Mouse (Mus musculus) lung, embryonic 16.5 days (tissue): ENCODE results near the gene Mmp15. TPM values are rescaled to one million over a fixed set of nuclear protein-coding genes. Genes with fewer than 3 reads are reported as not detected.

ENCODE experiments used
- ATAC-seq: fragments of 200-750 bp; cut with Nextera tagmentation; 2 replicates; pipeline ENCODE4 v1.8.0; 2017; ENCODE audit warnings: low read depth, mild to moderate bottlenecking, moderate library complexity
- H3K27ac ChIP-seq: fragments of 300-500 bp; sonication (generic); 2 replicates; pipeline ENCODE4 v1.5.1; 2014; ENCODE audit warnings: mild to moderate bottlenecking, control low read depth, low read length
- H3K27me3 ChIP-seq: fragments of 300-500 bp; sonication (generic); 2 replicates; pipeline ENCODE4 v1.6.1; 2014; ENCODE audit warnings: low read depth, low read length, mixed read lengths; ENCODE audit not compliant: control insufficient read depth, insufficient read depth
- H3K36me3 ChIP-seq: fragments of 300-500 bp; sonication (generic); 2 replicates; pipeline ENCODE4 v1.6.1; 2014; ENCODE audit warnings: low read length; ENCODE audit not compliant: control insufficient read depth, insufficient read depth
- H3K4me1 ChIP-seq: fragments of 300-500 bp; sonication (generic); replicated peaks from 2 replicates; pipeline ENCODE4 v1.6.1; 2014; ENCODE audit warnings: low read length, mixed read lengths; ENCODE audit not compliant: control insufficient read depth, insufficient read depth
- H3K4me2 ChIP-seq: fragments of 300-500 bp; sonication (generic); 2 replicates; pipeline ENCODE4 v1.6.1; 2014; ENCODE audit warnings: low read depth, low read length, control low read depth
- H3K4me3 ChIP-seq: fragments of 300-500 bp; sonication (generic); 2 replicates; pipeline ENCODE4 v1.5.1; 2014; ENCODE audit warnings: mild to moderate bottlenecking, low read length, control low read depth
- H3K9ac ChIP-seq: fragments of 300-500 bp; sonication (generic); 2 replicates; pipeline ENCODE4 v1.6.1; 2014; ENCODE audit warnings: low read length, control low read depth
- H3K9me3 ChIP-seq: fragments of 300-500 bp; sonication (generic); 2 replicates; pipeline ENCODE4 v1.6.1; 2016; ENCODE audit warnings: low read length; ENCODE audit not compliant: control insufficient read depth
- WGBS: fragments of 180-500 bp; shearing (Covaris S2); extraction: QIAGEN DNeasy Blood & Tissue Kit; methylation state at CpG from one replicate; pipeline ENCODE4 v1.1.7; 2014; 5-methylcytosine and 5-hydroxymethylcytosine counted together
- polyA plus RNA-seq: library from polyadenylated mRNA; unstranded; fragments of >200 nt; fragmentation: Nextera tagmentation; extraction: Ambion mirVana; gene quantifications from 2 replicates; pipeline ENCODE4 v1.2.1, GENCODE M21; 2015

Gene Mmp15
- polyA plus RNA-seq: 13.1 and 14.1 TPM in 2 replicates

GRCm38 (mm10) chr8:95352151-95352870 is at the start of gene Mmp15:
Mmp15 (plus strand) TSS chr8:95352268.
- peak within 1 kb of the TSS; percentile 87 for H3K4me3 ChIP-seq
- no peaks in the 10 kb centered on the region for H3K27me3 ChIP-seq
- peak within 1 kb of the TSS; percentile 88 for H3K9ac ChIP-seq
- H3K9me3 ChIP-seq: no peaks in the 10 kb centered on the region
- H3K4me2 ChIP-seq: peak within 1 kb of the TSS; percentile 85
- H3K36me3 ChIP-seq: no peaks in the 10 kb centered on the region
- WGBS: under 1% methylated on average over 56 of the region's 80 CpGs
- peak within 1 kb of the TSS; percentile 85 for H3K27ac ChIP-seq
- peaks cover 31% of the 10 kb centered on the region for H3K4me1 ChIP-seq
- peak; percentile 80 for ATAC-seq

- Histone ChIP-seq H3K4me2 (no peak overlapping the region), H3K9ac (no peak overlapping the region), H3K4me3 (no peak overlapping the region), H3K27me3 (no peaks in the 10 kb centered on the region), H3K4me1 (no peaks in the 10 kb centered on the region), H3K36me3 (no peaks in the 10 kb centered on the region), H3K27ac (no peak overlapping the region), H3K9me3 (no peaks in the 10 kb centered on the region)
- 15% methylated on average over 5 of the region's 5 CpGs for WGBS
- ATAC-seq: no peak
Observed at GRCm38 (mm10) chr8:95302410-95302809, 49.7 kb upstream of the Mmp15 start.

- no peak overlapping the region for H3K9ac ChIP-seq
- H3K4me3 ChIP-seq: no peak overlapping the region
- no peak overlapping the region for H3K4me2 ChIP-seq
- H3K9me3 ChIP-seq: no peaks in the 10 kb centered on the region
- no peak overlapping the region for H3K27ac ChIP-seq
- H3K36me3 ChIP-seq: no peaks in the 10 kb centered on the region
- WGBS: 53% methylated on average over 4 of the region's 4 CpGs
- ATAC-seq: no peak
- no peaks in the 10 kb centered on the region for H3K4me1 ChIP-seq
- no peaks in the 10 kb centered on the region for H3K27me3 ChIP-seq
Observed at GRCm38 (mm10) chr8:95305526-95305925, 46.5 kb upstream of the Mmp15 start.

- no peak for ATAC-seq
- H3K27ac ChIP-seq: no peak within 1 kb of the TSS
- no peaks in the 10 kb centered on the region for H3K4me1 ChIP-seq
- H3K36me3 ChIP-seq: no peaks in the 10 kb centered on the region
- no peaks in the 10 kb centered on the region for H3K9me3 ChIP-seq
- WGBS: 44% methylated on average over 6 of the region's 6 CpGs
- no peaks in the 10 kb centered on the region for H3K27me3 ChIP-seq
- H3K4me3 ChIP-seq: no peak within 1 kb of the TSS
- H3K4me2 ChIP-seq: no peak within 1 kb of the TSS
- H3K9ac ChIP-seq: no peak within 1 kb of the TSS
Observed at GRCm38 (mm10) chr8:95306431-95306830, 45.6 kb upstream of the Mmp15 start, which contains the start of gene Cngb1. Cngb1 (minus strand) TSS chr8:95306585.

- H3K4me1 ChIP-seq: no peaks in the 10 kb centered on the region
- 37% methylated on average over 6 of the region's 6 CpGs for WGBS
- no peak within 1 kb of the TSS for H3K4me2 ChIP-seq
- H3K4me3 ChIP-seq: no peak within 1 kb of the TSS
- no peak within 1 kb of the TSS for H3K27ac ChIP-seq
- no peaks in the 10 kb centered on the region for H3K27me3 ChIP-seq
- no peak within 1 kb of the TSS for H3K9ac ChIP-seq
- H3K36me3 ChIP-seq: no peaks in the 10 kb centered on the region
- ATAC-seq: no peak
- H3K9me3 ChIP-seq: no peaks in the 10 kb centered on the region
Observed at GRCm38 (mm10) chr8:95310342-95310970, 41.6 kb upstream of the Mmp15 start, which contains the start of gene Tepp. Tepp (plus strand) TSS chr8:95310566.

GRCm38 (mm10) chr8:95312836-95313235 is 39.2 kb upstream of the Mmp15 start:
- WGBS: 58% methylated on average over 18 of the region's 18 CpGs
- Histone ChIP-seq H3K4me1 (no peaks in the 10 kb centered on the region), H3K27ac (no peak overlapping the region), H3K4me2 (no peak overlapping the region), H3K36me3 (no peaks in the 10 kb centered on the region), H3K4me3 (no peak overlapping the region), H3K9ac (no peak overlapping the region), H3K27me3 (no peaks in the 10 kb centered on the region), H3K9me3 (no peaks in the 10 kb centered on the region)
- ATAC-seq: no peak

- 80% methylated on average over 6 of the region's 6 CpGs for WGBS
Observed at GRCm38 (mm10) chr8:95313857-95314256, 38.2 kb upstream of the Mmp15 start.

GRCm38 (mm10) chr8:95314707-95315106 is 37.4 kb upstream of the Mmp15 start:
- H3K4me2 ChIP-seq: no peak overlapping the region
- no peaks in the 10 kb centered on the region for H3K36me3 ChIP-seq
- ATAC-seq: no peak
- H3K4me1 ChIP-seq: no peaks in the 10 kb centered on the region; the same call in 1 of the 2 replicates
- 72% methylated on average over 2 of the region's 2 CpGs for WGBS
- H3K4me3 ChIP-seq: no peak overlapping the region
- H3K9me3 ChIP-seq: no peaks in the 10 kb centered on the region
- no peaks in the 10 kb centered on the region for H3K27me3 ChIP-seq
- no peak overlapping the region for H3K9ac ChIP-seq
- no peak overlapping the region for H3K27ac ChIP-seq

More at GRCm38 (mm10) chr8:95313857-95314256, 38.2 kb upstream of the Mmp15 start:
- no peaks in the 10 kb centered on the region for H3K4me1 ChIP-seq
- no peaks in the 10 kb centered on the region for H3K36me3 ChIP-seq
- no peak overlapping the region for H3K9ac ChIP-seq
- no peak overlapping the region for H3K4me2 ChIP-seq
- no peaks in the 10 kb centered on the region for H3K27me3 ChIP-seq
- ATAC-seq: no peak
- H3K27ac ChIP-seq: no peak overlapping the region
- H3K9me3 ChIP-seq: no peaks in the 10 kb centered on the region
- no peak overlapping the region for H3K4me3 ChIP-seq

- ATAC-seq: no peak
- WGBS: 88% methylated on average over 1 of the region's 1 CpGs
Observed at GRCm38 (mm10) chr8:95315350-95315749, 36.7 kb upstream of the Mmp15 start.

More at GRCm38 (mm10) chr8:95315350-95315749, 36.7 kb upstream of the Mmp15 start:
- Histone ChIP-seq H3K27me3 (no peaks in the 10 kb centered on the region), H3K36me3 (no peaks in the 10 kb centered on the region), H3K9me3 (no peaks in the 10 kb centered on the region), H3K9ac (no peak overlapping the region), H3K4me2 (no peak overlapping the region), H3K4me1 (peaks cover 4% of the 10 kb centered on the region; the same call in 1 of the 2 replicates), H3K4me3 (no peak overlapping the region), H3K27ac (no peak overlapping the region)
